Mouse (Mus musculus): ENCODE data around the gene Homer1.

GRCm38 (mm10) chr13:93305636-93306035 is 6.2 kb downstream of the Homer1 start:
- TF ChIP-seq CTCF (IDR thresholded peaks at IDR 0.05; ENCODE audit: extremely low read depth, insufficient read depth, insufficient read length, insufficient replicate concordance) (no peak), POLR2A (IDR thresholded peaks at IDR 0.05; ENCODE audit: low read depth, low read length) (no peak)
